Mouse (Mus musculus): ENCODE measurements at regions not wholly inside any gene's neighbourhood (a gene's known extent, or its start where the extent isn't known, plus 50 kb on each side); places are given as distances from the start of the nearest gene placed in this dataset.
A peak's percentile ranks its signal among the peaks of the same experiment; 100 is the strongest.

DNA sequence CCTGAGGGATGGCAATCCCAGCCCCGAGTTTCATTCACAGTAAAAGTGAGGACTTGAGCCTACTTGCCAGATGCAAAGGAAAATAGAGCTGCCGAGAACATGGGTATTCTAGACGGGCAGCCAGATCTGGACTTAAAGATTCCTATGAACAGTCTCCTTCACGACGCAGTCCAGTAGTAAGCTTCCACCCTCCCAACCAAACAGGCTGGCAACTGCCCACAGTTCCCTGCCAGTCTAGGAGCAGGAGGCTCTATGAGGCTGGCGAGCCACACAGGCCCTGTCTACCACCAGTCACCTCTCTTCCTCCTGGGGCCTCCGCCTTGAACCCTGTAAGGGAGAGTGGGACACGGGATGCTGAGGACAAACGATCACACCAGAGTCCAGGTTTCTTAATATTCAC lies 153.5 kb upstream of the Snrpn start:
- DNase-seq (ENCODE audit: low spot score in 2 of 2) = no peak

DNA sequence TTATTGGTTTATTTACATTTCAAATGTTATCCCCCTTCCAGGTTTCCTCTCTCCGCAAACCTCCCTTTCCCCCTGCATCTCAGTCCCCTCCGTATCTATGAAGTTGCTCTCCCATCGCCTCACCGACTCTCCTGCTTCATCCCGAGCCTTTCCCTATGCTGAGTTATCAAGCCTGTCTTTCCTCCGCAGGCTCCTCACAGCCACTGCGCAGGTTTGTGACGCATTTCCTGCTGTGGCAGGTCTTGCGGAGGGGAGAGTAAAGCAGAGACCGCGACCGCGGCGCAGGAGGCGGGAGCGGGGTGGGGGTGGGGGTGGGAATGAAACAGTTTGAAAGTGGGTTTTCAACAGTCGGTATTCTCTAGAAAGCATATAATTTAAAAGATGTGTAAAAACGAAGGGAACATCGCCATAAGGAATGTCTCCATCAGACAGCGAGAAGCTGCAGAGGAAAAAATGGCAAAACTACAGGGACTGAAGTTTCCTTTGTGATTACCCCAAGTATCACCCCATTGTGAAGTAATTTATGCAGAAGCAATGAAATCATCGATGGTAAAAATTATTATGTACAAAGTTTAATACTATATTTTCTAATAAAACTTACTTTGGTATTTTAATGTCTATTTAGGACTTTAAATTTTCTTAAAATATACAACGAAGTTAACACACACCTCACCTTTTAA lies 104.3 kb upstream of the Snrpn start:
- DNase-seq (ENCODE audit: low spot score in 2 of 2) = peak in 1 of 2 experiments; percentile 8

DNA sequence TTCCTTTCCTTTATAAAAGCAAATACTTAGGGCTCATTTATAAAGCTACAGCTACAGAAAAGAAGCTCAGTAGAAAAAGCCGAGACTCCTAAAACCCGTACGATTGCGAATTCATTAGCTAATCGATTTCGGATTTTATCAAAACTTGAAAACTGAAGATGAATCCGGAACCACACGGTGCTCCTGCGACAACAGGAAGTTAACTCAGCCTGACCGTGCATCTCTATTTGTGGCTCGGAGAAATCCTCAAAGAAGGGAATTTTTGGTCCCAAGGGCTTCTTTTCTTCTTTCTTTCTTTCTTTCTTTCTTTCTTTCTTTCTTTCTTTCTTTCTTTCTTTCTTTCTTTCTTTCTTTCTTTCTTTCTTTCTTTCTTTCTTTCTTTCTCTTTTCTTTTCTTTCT lies 103.7 kb upstream of the Snrpn start:
- DNase-seq (ENCODE audit: low spot score in 2 of 2) = peak; percentile 14 to 27

DNA sequence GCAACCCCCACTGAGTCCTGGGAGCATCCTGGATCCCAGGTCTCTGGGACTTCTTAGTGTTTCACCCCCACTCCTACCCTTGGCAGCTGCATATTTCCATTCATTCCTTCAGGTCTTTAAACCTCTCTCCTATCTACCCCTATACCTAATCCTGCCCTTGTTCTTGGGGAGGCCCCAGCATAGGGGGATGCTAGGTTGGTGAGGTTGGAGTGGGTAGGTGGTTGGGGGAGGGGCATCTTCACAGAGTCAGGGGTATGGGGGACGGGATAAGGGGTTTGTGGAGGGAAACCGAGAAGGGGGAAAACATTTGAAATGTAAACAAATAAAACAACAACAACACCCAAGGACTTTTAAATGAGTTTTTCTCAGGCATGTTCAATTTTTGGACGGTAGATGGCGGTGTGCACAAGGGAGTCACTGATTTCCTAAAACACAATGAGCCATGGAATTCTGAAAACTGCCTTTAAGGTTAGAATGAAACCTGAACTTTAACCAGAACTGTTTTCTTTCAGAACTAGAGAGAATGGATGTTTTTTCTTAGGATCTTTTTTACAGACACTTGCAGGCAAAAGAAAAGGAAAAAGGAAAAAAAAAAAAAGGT lies 98.7 kb upstream of the Snrpn start:
- peak; percentile 16 to 32 for DNase-seq (ENCODE audit: low spot score in 2 of 2)

DNA sequence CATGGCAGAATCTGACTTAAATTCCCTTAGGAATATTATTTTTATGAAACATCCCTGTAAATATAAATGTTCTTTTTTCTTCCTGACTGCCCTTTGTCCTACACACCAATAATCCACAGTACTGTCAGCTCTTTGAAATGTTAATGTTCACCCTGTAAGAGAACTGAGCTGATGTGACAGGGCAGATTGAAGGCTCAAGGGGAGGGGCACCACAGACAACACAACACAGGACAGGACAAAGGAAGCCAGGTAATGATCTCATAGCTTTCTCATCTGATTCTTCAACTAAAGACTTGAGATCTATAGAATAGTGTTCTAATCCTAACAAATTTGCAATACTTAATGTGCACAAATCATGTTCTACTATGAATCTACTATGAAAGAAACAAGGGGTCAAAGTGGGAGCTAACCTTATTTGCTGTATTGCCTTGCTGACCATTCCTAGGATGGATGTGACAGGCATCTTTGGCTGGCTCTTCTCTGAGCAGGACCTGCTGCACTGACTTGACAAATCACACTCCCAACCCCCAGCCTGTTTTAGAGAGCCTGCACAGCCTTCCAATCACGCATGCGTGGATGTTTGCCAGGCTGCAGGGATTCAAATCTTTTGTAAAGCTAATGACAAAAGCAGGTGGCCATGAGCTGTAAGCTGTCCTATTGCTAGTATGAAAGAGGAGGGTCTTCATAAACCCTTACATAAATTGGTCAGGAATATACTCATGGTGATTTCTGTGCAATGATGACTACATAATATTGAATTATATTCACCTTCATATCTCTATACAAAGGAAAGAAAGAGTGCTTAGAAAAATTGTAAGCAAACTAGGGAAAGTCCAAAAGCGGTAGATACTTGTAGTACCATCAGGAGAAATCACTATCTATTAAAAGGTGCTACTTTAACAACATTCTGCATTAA lies 76.6 kb upstream of the Snrpn start:
- DNase-seq (ENCODE audit: low spot score in 2 of 2) = peak; percentile 34 to 57

Data from right cerebral cortex, adult 2 months (tissue).